Mouse (Mus musculus): ENCODE measurements at regions not wholly inside any gene's neighbourhood (a gene's known extent, or its start where the extent isn't known, plus 50 kb on each side); places are given as distances from the start of the nearest gene placed in this dataset.

DNA sequence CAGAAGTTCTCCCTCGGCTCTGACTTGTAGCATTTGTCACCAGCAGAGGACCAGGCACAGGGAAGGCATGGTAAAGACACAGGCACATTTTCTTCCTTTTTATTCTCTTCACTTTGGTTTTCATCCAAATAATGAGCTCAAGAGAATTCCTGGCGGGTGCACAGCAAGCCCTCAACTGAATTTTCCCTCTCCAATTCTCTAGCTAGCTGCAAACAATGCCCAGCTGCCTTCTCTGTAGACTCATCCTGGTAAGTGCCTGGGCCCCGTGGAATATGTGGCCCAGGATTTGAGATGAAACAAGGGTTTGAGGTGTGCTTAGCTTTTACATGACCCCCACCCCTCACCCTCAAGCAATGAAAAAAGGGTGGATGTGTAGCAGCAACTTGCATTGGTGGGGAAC, 90.4 kb downstream of the Otol1 start:
- no peak for ATAC-seq (replicated peaks; ENCODE audit: low FRiP score, low TSS enrichment, poor library complexity, severe bottlenecking)

- no peak for ATAC-seq (replicated peaks; ENCODE audit: low FRiP score, low TSS enrichment, poor library complexity, severe bottlenecking)
These were observed 94.7 kb downstream of the Otol1 start for GRCm38 (mm10) chr3:70102091-70102490.

DNA sequence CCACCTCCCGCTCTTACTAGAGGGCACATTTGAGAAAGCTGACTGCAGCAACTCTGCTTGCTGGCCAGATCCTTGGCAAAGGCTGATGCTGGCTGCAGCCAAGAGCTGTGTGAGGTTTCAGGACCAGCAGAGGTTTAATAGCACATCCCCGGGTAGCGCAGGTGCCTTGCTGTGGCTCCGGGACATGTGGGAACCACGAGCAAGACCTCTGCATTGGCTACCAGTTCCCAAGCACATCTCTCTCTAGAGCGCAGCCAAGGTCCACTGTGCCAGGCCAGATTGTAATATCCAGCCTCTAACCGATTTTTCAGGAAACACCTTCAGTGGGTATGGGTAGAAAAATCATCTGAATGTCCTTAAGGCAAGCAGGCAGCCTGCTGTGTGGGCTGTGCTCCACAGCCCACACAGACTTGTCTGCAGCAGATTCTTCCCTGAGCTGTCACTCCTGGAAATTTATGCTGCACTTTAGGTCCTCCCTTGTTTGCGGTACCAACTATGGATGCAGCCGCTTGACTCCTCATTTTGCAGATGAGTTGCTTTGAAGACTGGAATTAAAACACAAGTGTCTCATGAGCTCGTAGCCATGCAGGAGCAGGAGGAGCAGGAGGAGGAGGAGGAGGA, 95.3 kb downstream of the Otol1 start:
- no peak for ATAC-seq (replicated peaks; ENCODE audit: low FRiP score, low TSS enrichment, poor library complexity, severe bottlenecking)

GRCm38 (mm10) chr3:70103983-70104827, 96.8 kb downstream of the Otol1 start:
- peak; percentile 82 for ATAC-seq (replicated peaks; ENCODE audit: low FRiP score, low TSS enrichment, poor library complexity, severe bottlenecking)

GRCm38 (mm10) chr3:70104828-70105399, 97.5 kb downstream of the Otol1 start:
- peak; percentile 61 for ATAC-seq (replicated peaks; ENCODE audit: low FRiP score, low TSS enrichment, poor library complexity, severe bottlenecking)

DNA sequence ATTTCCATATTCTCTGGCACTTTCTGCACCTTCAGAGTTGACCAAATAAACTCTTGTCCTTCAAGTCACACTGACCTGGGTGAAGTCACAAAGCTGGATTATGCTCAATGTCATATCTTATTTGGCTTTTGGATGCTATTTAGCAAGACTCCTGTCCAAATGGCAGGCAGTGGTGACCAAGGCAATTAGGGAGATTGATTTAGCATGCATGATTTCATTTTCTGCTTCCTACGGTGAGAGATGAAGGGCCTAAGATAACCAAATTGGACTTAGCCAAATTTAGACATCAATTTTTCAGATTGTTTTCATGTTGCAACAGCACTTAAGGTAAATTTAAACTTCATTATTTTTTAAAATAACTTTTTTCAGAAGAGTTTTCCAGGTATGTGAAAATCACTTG, 98.1 kb downstream of the Otol1 start:
- ATAC-seq (replicated peaks; ENCODE audit: low FRiP score, low TSS enrichment, poor library complexity, severe bottlenecking) = no peak

GRCm38 (mm10) chr3:70106141-70106540, 98.7 kb downstream of the Otol1 start:
- no peak for ATAC-seq (replicated peaks; ENCODE audit: low FRiP score, low TSS enrichment, poor library complexity, severe bottlenecking)

DNA sequence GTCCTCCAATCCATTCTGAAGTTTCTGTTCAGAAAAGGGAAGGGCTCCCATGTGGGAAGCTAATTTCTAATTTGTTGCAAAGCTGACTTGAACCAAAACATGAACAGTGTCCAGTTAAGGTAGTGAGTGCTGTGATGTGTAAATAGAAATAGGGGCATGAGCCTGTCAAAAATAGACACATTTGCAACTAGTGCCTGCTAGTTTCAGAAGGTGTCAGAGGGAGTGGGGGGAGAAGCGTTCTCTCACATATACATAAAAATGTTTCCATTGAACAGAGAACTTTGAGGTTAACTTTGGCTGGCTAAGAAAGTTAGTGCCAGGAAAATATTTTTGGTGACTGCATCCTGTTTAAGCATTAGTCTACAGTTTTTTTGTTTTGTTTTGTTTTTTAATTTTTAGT, 118.8 kb downstream of the Otol1 start:
- no peak for ATAC-seq (replicated peaks; ENCODE audit: low FRiP score, low TSS enrichment, poor library complexity, severe bottlenecking)

GRCm38 (mm10) chr3:70130241-70131029, 123.0 kb downstream of the Otol1 start:
- ATAC-seq (replicated peaks; ENCODE audit: low FRiP score, low TSS enrichment, poor library complexity, severe bottlenecking) = no peak

- ATAC-seq (replicated peaks; ENCODE audit: low FRiP score, low TSS enrichment, poor library complexity, severe bottlenecking) = no peak
These were observed 127.5 kb downstream of the Otol1 start for GRCm38 (mm10) chr3:70134963-70135362.

GRCm38 (mm10) chr3:70138488-70138887, 131.1 kb downstream of the Otol1 start:
- ATAC-seq (replicated peaks; ENCODE audit: low FRiP score, low TSS enrichment, poor library complexity, severe bottlenecking) = no peak

DNA sequence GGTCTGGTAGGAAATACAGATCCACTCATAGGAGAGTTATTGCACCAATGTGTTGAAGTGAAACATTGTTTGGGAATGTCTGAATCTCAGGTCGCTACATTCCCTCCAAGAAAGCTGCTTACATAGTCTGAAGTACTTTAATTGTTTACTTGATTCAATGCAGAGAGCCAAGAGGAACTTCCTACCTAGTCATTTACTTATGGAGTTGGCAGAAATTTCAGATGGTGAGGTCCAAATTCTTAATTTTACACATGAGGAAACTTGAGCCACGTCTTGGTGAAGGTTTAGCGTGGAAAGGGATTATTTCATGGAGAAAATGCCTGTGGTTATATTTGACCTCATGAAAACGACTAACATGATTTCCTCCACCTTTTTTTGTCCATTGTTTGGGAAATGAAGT, 131.5 kb downstream of the Otol1 start:
- no peak for ATAC-seq (replicated peaks; ENCODE audit: low FRiP score, low TSS enrichment, poor library complexity, severe bottlenecking)

DNA sequence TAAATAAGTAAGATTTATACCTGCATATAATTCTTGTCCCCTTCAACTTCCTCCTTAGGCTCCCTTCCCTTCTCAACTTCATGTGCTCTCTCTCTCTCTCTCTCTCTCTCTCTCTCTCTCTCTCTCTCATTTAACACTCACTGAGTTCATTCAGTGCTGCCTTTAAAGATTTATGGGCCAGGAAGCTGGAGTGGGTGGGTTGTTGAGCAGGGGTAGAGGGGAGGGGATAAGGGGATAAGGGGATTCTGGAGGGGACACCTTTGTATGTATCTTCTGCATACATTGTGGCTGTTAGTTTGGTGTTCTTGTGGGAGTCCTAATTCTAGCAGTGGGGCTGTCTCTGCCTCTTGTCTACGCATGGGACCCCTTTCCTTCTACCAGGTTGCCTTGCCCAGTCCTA, 138.3 kb downstream of the Otol1 start:
- no peak for ATAC-seq (replicated peaks; ENCODE audit: low FRiP score, low TSS enrichment, poor library complexity, severe bottlenecking)

DNA sequence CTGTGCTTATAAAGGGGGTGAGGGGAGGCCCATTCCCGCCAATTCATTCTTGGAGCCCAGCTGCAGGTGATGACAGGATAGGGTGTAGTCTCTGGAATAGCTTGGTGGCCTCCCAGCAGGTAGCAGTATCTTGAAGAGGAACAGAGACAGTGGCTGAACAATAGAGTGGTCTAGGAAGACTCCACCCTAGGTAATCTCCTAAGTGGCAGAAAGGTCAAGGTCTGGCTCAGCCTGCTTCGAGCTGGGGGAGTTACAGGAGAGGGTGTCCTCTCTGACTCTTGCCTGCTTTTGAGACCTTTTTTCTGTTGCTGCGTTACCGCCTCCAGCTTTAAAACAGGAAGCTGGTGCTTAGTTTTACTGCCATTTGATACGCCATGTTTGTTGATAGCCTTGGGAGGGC, 143.7 kb downstream of the Otol1 start:
- ATAC-seq (replicated peaks; ENCODE audit: low FRiP score, low TSS enrichment, poor library complexity, severe bottlenecking) = no peak

- ATAC-seq (replicated peaks; ENCODE audit: low FRiP score, low TSS enrichment, poor library complexity, severe bottlenecking) = no peak
These were observed 152.6 kb downstream of the Otol1 start for GRCm38 (mm10) chr3:70160043-70160442.

- no peak for ATAC-seq (replicated peaks; ENCODE audit: low FRiP score, low TSS enrichment, poor library complexity, severe bottlenecking)
These were observed 164.3 kb downstream of the Otol1 start for GRCm38 (mm10) chr3:70171667-70172066.

GRCm38 (mm10) chr3:70176391-70176790, 169.0 kb downstream of the Otol1 start:
- ATAC-seq (replicated peaks; ENCODE audit: low FRiP score, low TSS enrichment, poor library complexity, severe bottlenecking) = no peak

DNA sequence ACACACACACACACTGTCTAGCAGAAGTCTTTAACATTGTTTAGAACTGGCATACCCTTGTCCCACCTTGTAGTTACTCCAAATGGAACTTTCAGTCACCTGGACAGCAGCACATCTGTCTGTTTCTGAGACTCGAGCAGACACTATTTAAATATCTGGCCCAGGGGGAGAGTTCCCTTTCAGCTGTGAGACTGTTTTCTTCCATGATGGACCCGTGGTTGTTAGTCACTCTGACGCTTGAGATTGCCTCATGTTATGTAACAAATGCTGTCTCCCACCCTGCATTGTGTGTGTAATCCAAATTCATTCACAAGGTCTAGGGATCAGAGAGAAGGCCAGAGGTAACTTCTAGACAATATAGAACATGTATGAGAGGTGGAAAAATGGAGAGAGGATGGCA, 174.2 kb downstream of the Otol1 start:
- no peak for ATAC-seq (replicated peaks; ENCODE audit: low FRiP score, low TSS enrichment, poor library complexity, severe bottlenecking)

- no peak for ATAC-seq (replicated peaks; ENCODE audit: low FRiP score, low TSS enrichment, poor library complexity, severe bottlenecking)
These were observed 183.3 kb downstream of the Otol1 start for GRCm38 (mm10) chr3:70190741-70191140.

- ATAC-seq (replicated peaks; ENCODE audit: low FRiP score, low TSS enrichment, poor library complexity, severe bottlenecking) = no peak
These were observed 189.3 kb downstream of the Otol1 start for GRCm38 (mm10) chr3:70196671-70197070.

Data from megakaryocyte-erythroid progenitor cell, adult 5-6 weeks (primary cell).